Comparison of ENCODE assay signal across 11 mouse cellular contexts in genomic region chr19:24054904-24055303, GRCm38 (mm10). TPM values are rescaled to one million over a fixed set of nuclear protein-coding genes. Genes with fewer than 3 reads are reported as not detected.
DNase-seq lines count a peak whose midpoint lies in the region; ATAC-seq and TF ChIP-seq lines count a peak whose summit lies in the region.
"Had no signal": no experiment of that assay in that cellular context is flagged by ENCODE, and none has a peak within 500 bp of the region (broad histone marks: within the 10 kb centered on the region; RNA-seq: fewer than 3 reads in every experiment).

No protein-coding gene starts in this region.

- H3K4me1 ChIP-seq in liver, adult 2 months (ENCODE audit: control insufficient read depth, insufficient read depth, low read length): no peaks in the 10 kb centered on the region
- H3K4me1 ChIP-seq in liver, embryonic 11.5 days (replicated peaks; ENCODE audit: control insufficient read depth, insufficient read depth, low read length): no peaks in the 10 kb centered on the region
- peaks cover 11% of the 10 kb centered on the region for H3K4me1 ChIP-seq in intestine, embryonic 14.5 days (replicated peaks; ENCODE audit: control insufficient read depth, insufficient read depth, low read length)
- 0 out of 2 replicates have a peak, but pooled peaks cover 4% of the 10 kb centered on the region for H3K4me1 ChIP-seq in stomach, embryonic 16.5 days (ENCODE audit: control insufficient read depth, insufficient read depth, low read length)
- H3K4me1 ChIP-seq in forebrain, embryonic 16.5 days (replicated peaks; ENCODE audit: control insufficient read depth, insufficient read depth, low read length): peaks cover 2% of the 10 kb centered on the region; the same call in 1 of the 2 replicates
- H3K4me1 ChIP-seq: forebrain, embryonic 10.5 days; liver, embryonic 13.5 days had no signal

- DNase-seq in adrenal gland, postnatal 10 days: peak; percentile 9
- DNase-seq in adrenal gland, adult 18-20 months (ENCODE audit: low spot score in 2 of 2): no peak
- peak; percentile 20 for DNase-seq in liver, adult 2 months (ENCODE audit: extremely low read depth, low read depth, low spot score)
- DNase-seq in liver, embryonic 11.5 days (ENCODE audit: low spot score): no peak
- DNase-seq in intestine, embryonic 14.5 days (ENCODE audit: low spot score): no peak
- no peak for DNase-seq in testis, postnatal 14 days (ENCODE audit: low spot score)
- DNase-seq: cerebellum, adult 9-11 months; liver, embryonic 13.5 days had no signal

- H3K79me2 ChIP-seq in liver, adult 2 months (ENCODE audit: control insufficient read depth, insufficient read depth, low read length): no peaks in the 10 kb centered on the region

- no peak overlapping the region for H3K9ac ChIP-seq in liver, adult 2 months (ENCODE audit: low read depth, low read length)
- no peak overlapping the region for H3K9ac ChIP-seq in liver, embryonic 11.5 days (ENCODE audit: low read depth, low read length)
- no peak overlapping the region for H3K9ac ChIP-seq in intestine, embryonic 14.5 days (ENCODE audit: low read length)
- no peak overlapping the region for H3K9ac ChIP-seq in stomach, embryonic 16.5 days (ENCODE audit: low read length)
- H3K9ac ChIP-seq in forebrain, embryonic 16.5 days (replicated peaks; ENCODE audit: low read depth, low read length): no peak overlapping the region
- H3K9ac ChIP-seq: liver, embryonic 13.5 days had no signal

- no peaks in the 10 kb centered on the region for H3K36me3 ChIP-seq in liver, adult 2 months (ENCODE audit: control insufficient read depth, insufficient read depth, low read length)
- H3K36me3 ChIP-seq in liver, embryonic 11.5 days (ENCODE audit: control insufficient read depth, insufficient read depth, low read length): no peaks in the 10 kb centered on the region
- H3K36me3 ChIP-seq in intestine, embryonic 14.5 days (ENCODE audit: control insufficient read depth, insufficient read depth, low read length): no peaks in the 10 kb centered on the region
- no peaks in the 10 kb centered on the region for H3K36me3 ChIP-seq in stomach, embryonic 16.5 days (ENCODE audit: control insufficient read depth, insufficient read depth, low read length)
- no peaks in the 10 kb centered on the region for H3K36me3 ChIP-seq in forebrain, embryonic 16.5 days (ENCODE audit: control insufficient read depth, insufficient read depth)
- H3K36me3 ChIP-seq: forebrain, embryonic 10.5 days; liver, embryonic 13.5 days had no signal

- no peaks in the 10 kb centered on the region for H3K27me3 ChIP-seq in liver, adult 2 months (ENCODE audit: control insufficient read depth, insufficient read depth, low read length)
- no peaks in the 10 kb centered on the region for H3K27me3 ChIP-seq in liver, embryonic 11.5 days (replicated peaks; ENCODE audit: control insufficient read depth, insufficient read depth, low read length)
- no peaks in the 10 kb centered on the region for H3K27me3 ChIP-seq in intestine, embryonic 14.5 days (replicated peaks; ENCODE audit: control insufficient read depth, insufficient read depth, low read length)
- no peaks in the 10 kb centered on the region for H3K27me3 ChIP-seq in stomach, embryonic 16.5 days (ENCODE audit: control insufficient read depth, insufficient read depth, low read length)
- H3K27me3 ChIP-seq in forebrain, embryonic 16.5 days (replicated peaks; ENCODE audit: control insufficient read depth, insufficient read depth, low read length): no peaks in the 10 kb centered on the region
- H3K27me3 ChIP-seq: liver, embryonic 13.5 days had no signal

- no peak for ATAC-seq in liver, embryonic 11.5 days (replicated peaks; ENCODE audit: low FRiP score)
- ATAC-seq in intestine, embryonic 14.5 days (replicated peaks; ENCODE audit: low FRiP score, low TSS enrichment, low read depth): no peak
- peak; percentile 60 for ATAC-seq in stomach, embryonic 16.5 days (ENCODE audit: insufficient read depth, low FRiP score)
- ATAC-seq in forebrain, embryonic 16.5 days: no peak

- no peak for TF ChIP-seq CTCF in liver, adult 2 months (IDR thresholded peaks at IDR 0.05; ENCODE audit: low read depth, low read length)

- no peak overlapping the region for H3K27ac ChIP-seq in liver, adult 2 months (replicated peaks; ENCODE audit: insufficient read depth, low read depth, low read length)
- no peak overlapping the region for H3K27ac ChIP-seq in liver, embryonic 11.5 days (ENCODE audit: low read depth, low read length)
- peak overlapping the region; percentile 29; the same call in 1 of the 2 replicates for H3K27ac ChIP-seq in intestine, embryonic 14.5 days (ENCODE audit: low read depth)
- H3K27ac ChIP-seq in stomach, embryonic 16.5 days (ENCODE audit: low read length): peak overlapping the region; percentile 31
- H3K27ac ChIP-seq in forebrain, embryonic 16.5 days (ENCODE audit: low read length): no peak overlapping the region
- H3K27ac ChIP-seq: forebrain, embryonic 10.5 days; liver, embryonic 13.5 days had no signal

- H3K9me3 ChIP-seq in liver, embryonic 11.5 days (ENCODE audit: control insufficient read depth, low read length): no peaks in the 10 kb centered on the region
- H3K9me3 ChIP-seq in intestine, embryonic 14.5 days (ENCODE audit: control insufficient read depth, low read length): no peaks in the 10 kb centered on the region
- H3K9me3 ChIP-seq in stomach, embryonic 16.5 days (replicated peaks; ENCODE audit: control insufficient read depth, low read length): no peaks in the 10 kb centered on the region
- no peaks in the 10 kb centered on the region for H3K9me3 ChIP-seq in forebrain, embryonic 16.5 days (ENCODE audit: control insufficient read depth, low read length)
- H3K9me3 ChIP-seq: liver, embryonic 13.5 days had no signal

- no peak for TF ChIP-seq POLR2A in liver, adult 2 months (IDR thresholded peaks at IDR 0.05; ENCODE audit: extremely low read depth, insufficient read depth, low read length)

- 51% methylated on average over 2 of the region's 2 CpGs for WGBS in liver, adult 2 months
- 61% methylated on average over 2 of the region's 2 CpGs for WGBS in liver, embryonic 11.5 days
- WGBS in intestine, embryonic 14.5 days: 26% methylated on average over 2 of the region's 2 CpGs
- 16% methylated on average over 2 of the region's 2 CpGs for WGBS in stomach, embryonic 16.5 days
- WGBS in forebrain, embryonic 16.5 days: 60% methylated on average over 2 of the region's 2 CpGs

- H3K4me3 ChIP-seq in liver, adult 2 months (ENCODE audit: insufficient read depth, low read depth, low read length): no peak overlapping the region
- no peak overlapping the region for H3K4me3 ChIP-seq in liver, embryonic 11.5 days (ENCODE audit: low read depth, low read length)
- no peak overlapping the region for H3K4me3 ChIP-seq in intestine, embryonic 14.5 days (ENCODE audit: low read depth, low read length)
- no peak overlapping the region for H3K4me3 ChIP-seq in stomach, embryonic 16.5 days (replicated peaks; ENCODE audit: low read length)
- no peak overlapping the region for H3K4me3 ChIP-seq in forebrain, embryonic 16.5 days (replicated peaks; ENCODE audit: low read length)
- H3K4me3 ChIP-seq: forebrain, embryonic 10.5 days; liver, embryonic 13.5 days had no signal

- H3K4me2 ChIP-seq in liver, embryonic 11.5 days: no peak overlapping the region
- no peak overlapping the region for H3K4me2 ChIP-seq in intestine, embryonic 14.5 days (ENCODE audit: low read length)
- H3K4me2 ChIP-seq in stomach, embryonic 16.5 days (ENCODE audit: low read depth, low read length): no peak overlapping the region
- H3K4me2 ChIP-seq in forebrain, embryonic 16.5 days (ENCODE audit: low read length): no peak overlapping the region
- H3K4me2 ChIP-seq: liver, embryonic 13.5 days had no signal

RNA-seq across cellular contexts. Expression of gene Fam189a2, which starts 24.1 kb away (rescaled TPM):
- 10 to 100 TPM in 1 of 2 experiments, 1 to 10 TPM in 1; 9.8 to 14.1 TPM for total RNA-seq in adrenal gland, postnatal 10 days (2021)
- 1 to 10 TPM; 7.4 to 9.5 TPM for total RNA-seq in adrenal gland, adult 18-20 months (2021)
- total RNA-seq in liver, adult 2 months (2014; rRNA removed): 0.67 and 0.74 TPM in 2 replicates
- 0.73 and 0.77 TPM in 2 replicates for polyA plus RNA-seq in liver, adult 2 months (2012; rRNA removed)
- 0.13 and 0.19 TPM in 2 replicates for polyA plus RNA-seq in liver, embryonic 11.5 days (2014; fragmentation: Nextera tagmentation; extraction: Ambion mirVana)
- 1.1 and 1.4 TPM in 2 replicates for polyA plus RNA-seq in intestine, embryonic 14.5 days (2014; fragmentation: Nextera tagmentation; extraction: Ambion mirVana)
- 0.47 and 0.75 TPM in 2 replicates for polyA plus RNA-seq in stomach, embryonic 16.5 days (2015; fragmentation: Nextera tagmentation; extraction: Ambion mirVana)
- polyA plus RNA-seq in forebrain, embryonic 16.5 days (2015; fragmentation: Nextera tagmentation; extraction: Ambion mirVana): 0.37 and 1.1 TPM in 2 replicates

Comparison
In these comparisons a context has a peak if more than half of its experiments do, and no peak if none do; other contexts are left out.
1. DNase-seq: peak in adrenal gland, postnatal 10 days (single experiment) and liver, adult 2 months (single experiment); none in adrenal gland, adult 18-20 months (0 of 2), liver, embryonic 11.5 days (single experiment), intestine, embryonic 14.5 days (single experiment) and testis, postnatal 14 days (single experiment).
2. H3K27ac ChIP-seq: peak in intestine, embryonic 14.5 days (single experiment) and stomach, embryonic 16.5 days (single experiment); none in liver, adult 2 months (single experiment), liver, embryonic 11.5 days (single experiment) and forebrain, embryonic 16.5 days (single experiment).